Mouse (Mus musculus) kidney, postnatal 0 days (tissue): Measurements from ENCODE around the gene Tgm2. TPM values are rescaled to one million over a fixed set of nuclear protein-coding genes. Genes with fewer than 3 reads are reported as not detected.

Experiments used
- ATAC-seq: fragments of 200-750 bp; cut with Nextera tagmentation; replicated peaks from 2 replicates; pipeline ENCODE4 v1.8.0; 2017; ENCODE audit warnings: low read depth, moderate number of reproducible peaks, moderate TSS enrichment, moderate library complexity; ENCODE audit not compliant: low FRiP score
- DNase-seq: peaks from one replicate; pipeline ENCODE4 v3.0.0-alpha.2; 2016; ENCODE audit warnings: low spot score
- H3K27ac ChIP-seq: fragments of 300-500 bp; sonication (generic); 2 replicates; pipeline ENCODE4 v1.5.1; 2014; ENCODE audit warnings: mild to moderate bottlenecking
- H3K27me3 ChIP-seq: fragments of 300-500 bp; sonication (generic); 2 replicates; pipeline ENCODE4 v1.6.1; 2014; ENCODE audit warnings: low read length, mixed read lengths; ENCODE audit not compliant: insufficient read depth
- H3K36me3 ChIP-seq: fragments of 300-500 bp; sonication (generic); 2 replicates; pipeline ENCODE4 v1.6.1; 2014; ENCODE audit warnings: low read length, mixed read lengths; ENCODE audit not compliant: insufficient read depth
- H3K4me1 ChIP-seq: fragments of 300-500 bp; sonication (generic); replicated peaks from 2 replicates; pipeline ENCODE4 v1.6.1; 2014; ENCODE audit warnings: antibody characterized with exemption, low read length, mixed read lengths; ENCODE audit not compliant: insufficient read depth
- H3K4me2 ChIP-seq: fragments of 300-500 bp; sonication (generic); 2 replicates; pipeline ENCODE4 v1.6.1; 2014; ENCODE audit warnings: mild to moderate bottlenecking, low read length, moderate library complexity, mixed read lengths
- H3K4me3 ChIP-seq: fragments of 300-500 bp; sonication (generic); replicated peaks from 2 replicates; pipeline ENCODE4 v1.5.1; 2014; ENCODE audit warnings: low read depth, low read length
- H3K9ac ChIP-seq: fragments of 300-500 bp; sonication (generic); 2 replicates; pipeline ENCODE4 v1.6.1; 2014; ENCODE audit warnings: low read depth, low read length
- H3K9me3 ChIP-seq: fragments of 300-500 bp; sonication (generic); replicated peaks from 2 replicates; pipeline ENCODE4 v1.6.1; 2016; ENCODE audit warnings: low read length, inconsistent platforms, mixed read lengths
- CTCF ChIP-seq: IDR thresholded peaks from 2 replicates; pipeline ENCODE4 v1.5.1; 2016; ENCODE audit warnings: antibody characterized with exemption, low read depth, mild to moderate bottlenecking, moderate library complexity
- WGBS: fragments of 180-500 bp; shearing (Covaris S2); extraction: QIAGEN DNeasy Blood & Tissue Kit; methylation state at CpG from one replicate; pipeline ENCODE4 v1.1.7; 2014; 5-methylcytosine and 5-hydroxymethylcytosine counted together
- polyA plus RNA-seq: library from polyadenylated mRNA; unstranded; fragments of >200 nt; fragmentation: Nextera tagmentation; extraction: Ambion mirVana; gene quantifications from 2 replicates; pipeline ENCODE4 v1.2.1, GENCODE M21; 2015

The Tgm2 gene
- polyA plus RNA-seq, 1 experiment from 2014 or later: 26.9 TPM

DNA sequence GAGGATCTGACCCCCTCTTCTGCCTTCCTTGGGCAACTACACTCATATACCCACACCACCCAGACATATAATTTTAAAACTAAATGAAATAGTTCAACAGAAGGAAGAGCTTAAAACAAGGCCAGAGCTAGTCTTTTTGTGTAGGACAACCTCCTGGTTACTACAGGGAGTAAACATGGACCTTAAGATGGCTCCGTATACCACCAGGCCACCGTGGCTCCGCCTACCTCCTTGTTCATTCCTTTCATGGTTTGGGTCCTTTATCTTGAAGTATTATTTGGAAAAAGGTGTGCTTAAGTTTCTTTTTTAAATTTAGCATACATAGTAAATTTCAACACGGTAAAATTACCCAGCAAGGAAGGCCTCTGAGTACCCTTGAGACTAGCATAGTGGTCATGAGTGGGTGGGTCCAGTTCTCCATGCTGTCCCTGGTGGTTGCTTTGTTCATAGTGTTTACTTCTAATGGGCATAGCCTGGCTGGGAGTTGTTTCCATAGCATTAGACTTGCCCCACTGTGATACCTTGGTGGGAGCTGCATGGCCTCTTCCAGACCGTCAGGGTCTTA, 78.9 kb downstream of the Tgm2 start:
- no peaks in the 10 kb centered on the region for H3K27me3 ChIP-seq
- ATAC-seq: 0 out of 2 replicates have a peak, but pooled peaks have one; percentile 21
- no peak overlapping the region for H3K4me2 ChIP-seq
- no peak for DNase-seq
- H3K4me3 ChIP-seq: no peak overlapping the region
- TF ChIP-seq CTCF: no peak
- no peak overlapping the region for H3K9ac ChIP-seq
- peaks cover 5% of the 10 kb centered on the region; the same call in 1 of the 2 replicates for H3K4me1 ChIP-seq
- H3K36me3 ChIP-seq: peaks cover 26% of the 10 kb centered on the region
- H3K27ac ChIP-seq: no peak overlapping the region
- WGBS: 91% methylated on average over 5 of the region's 5 CpGs
- no peaks in the 10 kb centered on the region for H3K9me3 ChIP-seq

DNA sequence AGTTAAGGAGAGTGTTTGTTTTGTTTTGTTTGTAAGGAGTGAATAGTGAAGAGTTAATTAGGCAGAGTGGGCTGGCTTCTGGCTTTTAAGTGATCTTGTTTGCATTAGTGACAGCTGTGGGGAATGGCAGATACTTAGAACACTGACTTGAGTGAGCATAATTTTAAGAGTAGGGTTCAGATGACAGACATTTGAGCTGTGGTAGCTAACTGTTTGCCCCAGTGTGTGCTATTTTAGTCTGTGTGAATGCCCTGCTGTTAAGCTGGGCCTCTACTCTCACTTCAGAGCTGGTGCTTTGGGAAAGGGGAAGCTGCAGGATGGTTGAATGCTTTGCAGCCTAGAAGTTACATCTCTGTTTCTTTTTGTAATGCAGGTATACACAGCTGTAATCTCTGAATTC, 79.8 kb downstream of the Tgm2 start:
- H3K27ac ChIP-seq: no peak overlapping the region
- H3K4me2 ChIP-seq: no peak overlapping the region
- peak; percentile 31 for DNase-seq
- H3K9me3 ChIP-seq: no peaks in the 10 kb centered on the region
- ATAC-seq: no peak
- H3K27me3 ChIP-seq: no peaks in the 10 kb centered on the region
- peaks cover 2% of the 10 kb centered on the region; the same call in 1 of the 2 replicates for H3K4me1 ChIP-seq
- H3K9ac ChIP-seq: no peak overlapping the region
- no peak overlapping the region for H3K4me3 ChIP-seq
- peaks cover 27% of the 10 kb centered on the region for H3K36me3 ChIP-seq
- no peak for TF ChIP-seq CTCF

Other genes starting within 250 kb of the Tgm2 start
- gene Vstm2l, start 231.8 kb downstream of the Tgm2 start, polyA plus RNA-seq: 0.26 and 0.38 TPM in 2 replicates
- gene Tti1, start 118.0 kb downstream of the Tgm2 start, polyA plus RNA-seq: 13.6 and 15.2 TPM in 2 replicates
- gene Rprd1b, start 117.9 kb downstream of the Tgm2 start, polyA plus RNA-seq: 29.6 and 34.9 TPM in 2 replicates
- gene D630003M21Rik, start 82.8 kb upstream of the Tgm2 start, polyA plus RNA-seq: 4.0 and 4.7 TPM in 2 replicates
- gene Bpi, start 111.7 kb upstream of the Tgm2 start, polyA plus RNA-seq: 0.08 and 0.12 TPM in 2 replicates
- gene Lbp, start 160.1 kb upstream of the Tgm2 start, polyA plus RNA-seq: 32.1 and 34.6 TPM in 2 replicates
- gene Snhg11, start 229.2 kb upstream of the Tgm2 start, polyA plus RNA-seq: 2.9 and 3.5 TPM in 2 replicates